Mouse (Mus musculus) liver, adult (tissue): ENCODE results near the gene Crhr2.

Experiments
- GATA4 ChIP-seq: IDR thresholded peaks from 2 replicates; pipeline ENCODE4 v1.6.1; 2014; ENCODE audit warnings: mild to moderate bottlenecking, low read length; ENCODE audit not compliant: insufficient replicate concordance

Gene Crhr2

DNA sequence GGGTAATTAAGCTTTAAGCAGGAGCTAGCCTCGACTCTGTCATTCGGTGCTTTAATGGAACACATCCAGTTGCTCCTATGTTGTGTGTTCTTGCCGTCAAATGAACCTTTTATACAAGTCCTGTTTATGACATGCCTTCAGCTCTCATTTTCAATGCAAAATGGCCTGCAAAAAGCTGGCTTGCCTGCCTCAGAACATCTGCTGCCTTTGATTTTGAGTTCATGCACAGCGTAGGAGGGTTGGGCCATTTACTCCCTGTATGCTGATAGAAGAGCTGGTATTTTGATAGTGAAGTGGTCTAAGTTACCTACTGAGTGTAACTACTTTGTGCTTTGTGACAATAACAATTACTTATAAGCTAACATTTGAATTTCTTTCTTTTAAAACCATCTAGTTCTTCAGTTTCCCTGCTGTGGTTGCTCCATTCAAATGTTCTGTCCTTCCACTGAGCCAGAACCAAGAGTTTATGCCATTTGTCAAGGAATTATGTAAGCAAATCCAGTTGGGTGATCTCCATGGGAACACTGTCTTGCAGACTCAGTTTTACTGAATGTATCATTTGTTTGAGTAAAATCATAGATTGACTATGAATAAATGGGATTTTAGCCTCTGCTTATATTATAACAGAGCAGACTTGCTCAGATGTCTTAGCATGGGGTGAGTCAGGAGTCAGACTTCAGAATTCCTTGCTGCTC is 56.1 kb downstream of the Crhr2 start:
- no peak for TF ChIP-seq GATA4

DNA sequence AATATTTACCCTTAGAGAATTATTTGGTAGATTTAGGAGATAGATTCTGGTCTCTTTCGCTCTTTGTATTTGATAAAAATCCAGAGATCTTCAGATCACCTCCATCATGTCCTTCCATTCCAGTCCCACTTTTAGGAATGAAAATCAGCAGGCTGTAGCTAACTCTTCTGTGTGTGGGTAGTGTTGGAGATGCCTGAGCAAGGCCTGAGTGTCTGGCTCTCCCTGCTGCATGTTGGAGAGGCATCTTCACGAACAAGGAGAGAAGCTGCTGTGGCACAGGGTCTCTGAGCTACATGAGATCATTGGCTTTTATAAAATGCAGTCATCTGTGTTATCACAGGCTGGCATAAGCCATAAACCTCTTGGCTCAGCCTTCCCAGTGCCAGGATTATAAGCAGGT is 66.9 kb downstream of the Crhr2 start:
- no peak for TF ChIP-seq GATA4

DNA sequence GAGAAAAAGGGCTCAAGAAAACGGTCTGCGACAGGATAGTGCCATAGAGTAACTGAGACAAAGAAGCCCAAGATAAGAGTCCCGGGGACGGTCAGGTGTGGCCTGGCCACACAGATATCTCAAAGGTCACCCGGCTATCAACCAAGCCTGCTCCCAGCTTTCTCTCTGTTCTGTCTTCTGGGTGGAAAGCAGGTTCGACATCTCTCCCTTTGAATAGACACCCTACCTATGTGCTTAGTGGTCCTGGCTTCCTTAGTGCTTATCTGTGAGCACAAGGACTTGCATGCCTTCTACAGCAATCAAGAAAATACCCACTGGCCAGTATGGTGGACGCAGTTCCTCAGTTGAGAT is 68.4 kb downstream of the Crhr2 start:
- TF ChIP-seq GATA4, result no peak

DNA sequence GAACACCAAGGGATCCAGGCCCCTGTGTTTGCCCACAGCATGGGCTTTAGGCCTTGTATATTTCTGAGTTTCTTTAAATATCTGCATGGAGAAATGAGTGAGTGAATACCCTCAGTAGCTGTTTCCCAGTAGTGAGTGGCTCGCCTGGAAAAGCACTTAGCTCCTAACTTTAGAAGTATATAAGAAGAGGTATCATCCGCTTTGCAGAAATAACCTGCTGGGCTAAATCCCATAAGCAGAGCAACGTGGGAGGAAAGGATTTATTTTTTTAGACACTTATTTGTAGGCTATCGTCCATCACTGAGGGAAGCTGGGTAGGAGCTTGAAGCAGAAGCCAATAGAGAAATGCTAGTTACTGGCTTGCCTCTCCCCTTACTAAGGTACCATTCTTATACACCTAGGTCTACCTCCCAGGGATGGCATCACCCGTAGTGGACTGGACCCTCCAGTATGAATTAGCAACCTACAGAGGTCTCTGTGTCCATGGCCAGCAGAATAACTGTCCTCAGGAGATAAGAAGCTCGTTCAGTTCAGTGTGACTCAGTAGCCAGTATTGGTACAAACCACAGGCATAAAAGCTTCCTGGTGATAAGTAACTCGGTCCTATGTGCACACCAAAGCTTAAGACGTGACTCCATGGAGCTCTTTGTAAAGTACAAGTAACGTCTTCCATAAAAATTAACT is 68.9 kb downstream of the Crhr2 start:
- no peak for TF ChIP-seq GATA4

- TF ChIP-seq GATA4, result no peak
These were observed 70.6 kb downstream of the Crhr2 start for GRCm38 (mm10) chr6:55062200-55062599.

DNA sequence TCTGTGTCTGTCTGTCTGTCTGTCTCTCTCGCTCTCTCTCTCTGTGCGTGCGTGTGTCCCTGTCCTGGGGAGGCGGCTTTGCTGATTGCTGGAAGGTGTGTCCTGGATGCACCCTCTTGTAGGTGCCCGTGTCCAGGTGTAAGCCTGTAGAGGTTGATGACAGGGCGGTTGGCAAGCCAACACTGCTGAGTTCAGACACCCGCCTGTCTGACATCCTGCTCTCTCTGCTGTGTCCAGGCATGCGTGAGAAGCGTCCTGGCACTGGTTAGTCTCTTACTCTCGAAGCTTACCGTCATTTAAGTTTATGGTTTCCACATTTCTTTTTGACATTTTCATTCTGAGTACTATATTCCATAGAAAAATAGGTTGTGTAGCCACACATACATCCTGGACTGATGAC is 71.5 kb downstream of the Crhr2 start:
- TF ChIP-seq GATA4, result no peak

- no peak for TF ChIP-seq GATA4
These were observed 72.5 kb downstream of the Crhr2 start for GRCm38 (mm10) chr6:55060241-55060825.

DNA sequence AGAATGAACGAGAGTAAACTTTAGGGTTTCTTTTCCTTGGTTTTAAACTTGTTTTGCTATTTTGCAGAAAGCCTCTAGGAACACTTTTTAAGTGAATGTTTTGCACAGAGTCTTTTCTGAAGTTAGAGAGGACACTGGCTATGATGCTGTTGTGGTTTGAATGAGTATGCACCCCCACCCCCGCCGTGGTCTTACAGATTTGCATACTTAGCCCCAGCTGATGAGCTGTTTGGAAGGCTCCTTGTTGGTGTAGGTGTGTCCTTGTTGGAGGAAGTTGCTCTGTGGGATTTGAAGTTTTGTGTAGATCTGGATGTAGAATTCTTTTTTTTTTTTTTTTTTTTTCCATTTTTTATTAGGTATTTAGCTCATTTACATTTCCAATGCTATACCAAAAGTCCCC is 75.4 kb downstream of the Crhr2 start:
- TF ChIP-seq GATA4, result no peak

DNA sequence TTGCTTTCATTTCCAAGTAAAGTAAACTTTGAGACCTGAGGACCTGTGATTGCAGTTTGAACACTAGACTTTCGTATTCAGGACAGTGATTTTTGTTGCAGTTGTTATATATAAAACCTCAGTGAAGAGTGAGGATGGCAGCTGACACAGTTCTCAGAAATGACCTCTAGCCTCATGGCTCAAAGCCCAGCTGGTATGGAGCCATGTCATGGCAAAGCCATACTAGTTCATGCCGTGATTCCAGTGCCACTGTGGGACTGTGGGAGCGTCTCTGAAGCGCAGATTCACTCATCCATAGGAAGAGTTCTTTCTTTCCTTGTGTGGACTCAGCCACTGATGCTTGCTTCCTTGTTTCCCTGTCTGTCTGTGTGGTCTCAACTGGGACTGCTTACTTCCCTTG is 78.3 kb downstream of the Crhr2 start:
- TF ChIP-seq GATA4, result no peak

DNA sequence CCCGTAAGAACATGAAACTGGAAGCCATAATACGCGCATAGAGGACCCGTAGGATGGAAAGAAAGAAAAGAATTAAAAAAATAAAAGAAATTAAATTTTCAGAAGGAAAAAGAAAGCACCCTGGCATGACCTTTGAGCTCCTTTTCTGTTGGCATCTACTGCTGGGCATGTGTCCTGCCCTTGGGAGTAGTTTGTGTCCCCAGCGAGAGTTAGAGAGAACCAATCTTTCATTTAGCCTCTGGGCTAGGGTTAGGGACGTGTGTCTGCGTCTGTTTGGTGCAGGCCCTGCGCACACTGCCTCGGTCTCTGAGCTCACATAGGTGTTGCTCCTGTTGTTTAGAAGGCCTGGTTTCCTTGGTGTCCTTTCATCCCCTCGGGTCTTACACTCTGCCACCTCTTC is 83.6 kb downstream of the Crhr2 start:
- TF ChIP-seq GATA4, result no peak

DNA sequence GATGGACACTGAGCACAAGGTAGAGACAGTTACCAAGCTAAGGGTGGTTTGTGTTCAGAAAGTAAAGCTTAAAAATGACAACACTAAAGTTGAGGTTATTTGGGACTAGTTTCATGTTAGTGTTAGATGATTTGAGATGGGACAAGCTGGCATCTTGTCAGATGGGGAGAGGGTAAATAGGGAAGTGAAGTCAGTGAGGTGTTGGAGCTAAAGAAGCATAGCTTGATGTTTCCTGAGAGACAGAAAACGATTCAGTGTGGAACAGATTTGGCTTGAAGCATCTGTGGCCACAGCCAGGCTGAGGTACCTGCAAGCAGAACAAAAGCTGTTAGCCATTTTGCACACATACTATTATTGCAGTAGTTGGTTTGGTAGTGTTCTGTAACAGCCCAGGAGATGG is 87.5 kb downstream of the Crhr2 start:
- TF ChIP-seq GATA4, result no peak

DNA sequence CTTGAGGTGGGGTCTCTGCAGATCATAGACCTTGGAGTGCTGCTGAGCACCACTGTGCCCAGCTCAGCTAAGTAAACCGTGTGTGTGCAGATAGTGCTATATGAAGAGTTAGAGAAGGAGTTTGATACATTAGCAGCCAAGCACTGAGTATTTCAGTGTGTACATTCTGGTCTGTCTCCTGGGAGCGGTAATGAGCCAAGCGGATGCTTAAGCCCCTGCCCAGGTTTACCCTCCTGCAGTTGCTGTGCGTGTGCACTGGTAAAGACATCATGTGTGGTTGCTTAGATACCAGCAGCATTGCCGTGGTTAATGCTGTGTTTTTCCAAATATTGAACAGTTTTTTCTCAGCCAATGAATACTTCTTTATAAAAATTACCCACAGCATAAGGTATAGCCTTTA is 88.3 kb downstream of the Crhr2 start:
- no peak for TF ChIP-seq GATA4

- TF ChIP-seq GATA4, result no peak
These were observed 89.6 kb downstream of the Crhr2 start for GRCm38 (mm10) chr6:55043206-55043605.
